In genomic region chrX:61046700-61047099, GRCm38 (mm10) we compare ENCODE assay signal across 9 mouse cellular contexts.
DNase-seq lines count a peak whose midpoint lies in the region; ATAC-seq and TF ChIP-seq lines count a peak whose summit lies in the region.
"Had no signal": no experiment of that assay in that cellular context is flagged by ENCODE, and none has a peak within 500 bp of the region (broad histone marks: within the 10 kb centered on the region; RNA-seq: fewer than 3 reads in every experiment).

No protein-coding gene starts in this region.

- intact Hi-C loops in left cerebral cortex, postnatal 4 days (cut with DNase I), result loop anchor here (10.0 kb wide), 2 partner anchors 552 to 1852 kb away; no protein-coding TSS in a partner anchor
- intact Hi-C loops in gastrocnemius, postnatal 36 days (cut with DNase I), result loop anchor here (10.0 kb wide), 1 partner anchor 542 kb away; no protein-coding TSS in a partner anchor

- H3K36me3 ChIP-seq in liver, adult 2 months (ENCODE audit: control insufficient read depth, insufficient read depth, low read length), result no peaks in the 10 kb centered on the region
- H3K36me3 ChIP-seq in hindbrain, embryonic 12.5 days, result no peaks in the 10 kb centered on the region
- H3K36me3 ChIP-seq: embryonic facial prominence, embryonic 13.5 days had no signal

- TF ChIP-seq CTCF in liver, adult 2 months (IDR thresholded peaks at IDR 0.05; ENCODE audit: low read depth, low read length), result peak; percentile 56

- H3K27ac ChIP-seq in liver, adult 2 months (replicated peaks; ENCODE audit: insufficient read depth, low read depth, low read length), result no peak overlapping the region
- no peak overlapping the region for H3K27ac ChIP-seq in hindbrain, embryonic 12.5 days
- H3K27ac ChIP-seq: embryonic facial prominence, embryonic 13.5 days had no signal

- no peaks in the 10 kb centered on the region for H3K79me2 ChIP-seq in liver, adult 2 months (ENCODE audit: control insufficient read depth, insufficient read depth, low read length)

- ATAC-seq in hindbrain, embryonic 12.5 days (ENCODE audit: low FRiP score), result no peak

- H3K27me3 ChIP-seq in liver, adult 2 months (ENCODE audit: control insufficient read depth, insufficient read depth, low read length), result no peaks in the 10 kb centered on the region
- H3K27me3 ChIP-seq in hindbrain, embryonic 12.5 days, result no peaks in the 10 kb centered on the region
- H3K27me3 ChIP-seq: embryonic facial prominence, embryonic 13.5 days had no signal

- TF ChIP-seq POLR2A in liver, adult 2 months (IDR thresholded peaks at IDR 0.05; ENCODE audit: extremely low read depth, insufficient read depth, low read length), result no peak

- no peak overlapping the region for H3K4me2 ChIP-seq in hindbrain, embryonic 12.5 days (replicated peaks)
- H3K4me2 ChIP-seq: embryonic facial prominence, embryonic 13.5 days had no signal

- H3K9me3 ChIP-seq in hindbrain, embryonic 12.5 days (replicated peaks), result no peaks in the 10 kb centered on the region
- H3K9me3 ChIP-seq: embryonic facial prominence, embryonic 13.5 days had no signal

- H3K4me3 ChIP-seq in liver, adult 2 months (ENCODE audit: insufficient read depth, low read depth, low read length), result no peak overlapping the region
- H3K4me3 ChIP-seq in hindbrain, embryonic 12.5 days, result no peak overlapping the region
- H3K4me3 ChIP-seq: embryonic facial prominence, embryonic 13.5 days had no signal

- 7% methylated on average over 6 of the region's 6 CpGs for WGBS in liver, adult 2 months
- 17% methylated on average over 6 of the region's 6 CpGs for WGBS in hindbrain, embryonic 12.5 days

- no peaks in the 10 kb centered on the region for H3K4me1 ChIP-seq in liver, adult 2 months (ENCODE audit: control insufficient read depth, insufficient read depth, low read length)
- no peaks in the 10 kb centered on the region for H3K4me1 ChIP-seq in hindbrain, embryonic 12.5 days
- H3K4me1 ChIP-seq: embryonic facial prominence, embryonic 13.5 days had no signal

- peak; percentile 40 to 51 for DNase-seq in cerebellum, postnatal 10 days
- no peak for DNase-seq in cerebellum, adult 9-11 months
- peak; percentile 15 for DNase-seq in liver, adult 2 months (ENCODE audit: extremely low read depth, low read depth, low spot score)
- DNase-seq in liver (no peak), adipocyte (ENCODE audit: low spot score) (peak; percentile 4)
- DNase-seq in left cerebral cortex, postnatal 4 days, result peak; percentile 2
- no peak for DNase-seq in gastrocnemius, postnatal 36 days

- no peak overlapping the region for H3K9ac ChIP-seq in liver, adult 2 months (ENCODE audit: low read depth, low read length)
- no peak overlapping the region for H3K9ac ChIP-seq in hindbrain, embryonic 12.5 days
- H3K9ac ChIP-seq: embryonic facial prominence, embryonic 13.5 days had no signal

Comparison
In these comparisons a context has a peak if more than half of its experiments do, and no peak if none do; other contexts are left out.
1. DNase-seq: peak in cerebellum, postnatal 10 days (2 of 2), liver, adult 2 months (single experiment), adipocyte (single experiment) and left cerebral cortex, postnatal 4 days (single experiment); none in cerebellum, adult 9-11 months (single experiment), liver (single experiment) and gastrocnemius, postnatal 36 days (0 of 2).